In the genomic region with DNA sequence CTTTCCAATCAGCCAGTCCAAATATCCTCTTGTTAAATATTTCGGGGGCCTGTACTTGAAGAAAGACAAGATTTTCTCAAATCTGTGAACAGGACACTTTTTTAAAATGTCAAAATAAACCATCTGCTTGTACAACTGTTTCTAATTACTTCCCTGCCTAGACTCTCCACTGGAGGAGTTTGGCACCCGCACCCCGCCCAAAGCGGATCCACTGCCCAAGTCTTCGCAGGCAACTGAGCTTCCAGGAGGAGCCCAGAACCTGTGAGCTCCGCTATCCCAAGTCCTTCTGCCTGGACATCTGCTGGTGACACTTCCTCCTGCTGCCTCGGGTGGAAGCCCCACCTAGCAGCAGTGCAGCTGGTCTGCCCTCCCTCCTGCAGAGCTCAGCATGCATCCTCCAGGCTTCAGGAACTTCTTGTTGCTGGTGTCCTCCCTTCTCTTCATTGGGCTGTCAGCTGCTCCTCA, we compare ENCODE assay signal across 8 mouse cellular contexts. TPM values are rescaled to one million over a fixed set of nuclear protein-coding genes. Genes with fewer than 3 reads are reported as not detected.
DNase-seq lines count a peak whose midpoint lies in the region; ATAC-seq lines count a peak whose summit lies in the region.

TSS of gene Itgbl1 (plus strand) at position 51 of the 465 bp plus-strand sequence.

- peak; percentile 32 for DNase-seq in brain, embryonic 18.5 days (ENCODE audit: low read depth, low spot score)
- peak; percentile 48 for DNase-seq in embryo, embryonic 11 days
- DNase-seq in heart, adult 11 months, result peak; percentile 94
- DNase-seq in layer of hippocampus, adult 9-10 months (ENCODE audit: low spot score), result peak; percentile 9
- DNase-seq in retina, embryonic 14.5 days (ENCODE audit: low spot score), result peak; percentile 14
- DNase-seq in thymus, postnatal 10 days (ENCODE audit: low spot score in 2 of 2), result no peak
- DNase-seq in adrenal gland, postnatal 10 days, result no peak

- ATAC-seq in granulocyte monocyte progenitor cell, adult 5-6 weeks (replicated peaks; ENCODE audit: poor library complexity, severe bottlenecking), result no peak

RNA-seq across cellular contexts. Expression of gene Itgbl1, which starts in this region (rescaled TPM):
- total RNA-seq in granulocyte monocyte progenitor cell, adult 5-6 weeks (2014; fragmentation: Nextera tagmentation), result not detected in 2 replicates
- not detected in 2 replicates for total RNA-seq in granulocyte monocyte progenitor cell, adult 5-6 weeks (2017)
- 1 to 10 TPM; 1.7 to 3.1 TPM for total RNA-seq in adrenal gland, postnatal 10 days (2021)

Comparison
In these comparisons a context has a peak if more than half of its experiments do, and no peak if none do; other contexts are left out.
1. DNase-seq: peak in brain, embryonic 18.5 days (single experiment), embryo, embryonic 11 days (single experiment), heart, adult 11 months (single experiment), layer of hippocampus, adult 9-10 months (single experiment) and retina, embryonic 14.5 days (single experiment); none in thymus, postnatal 10 days (0 of 2) and adrenal gland, postnatal 10 days (single experiment).